ENCODE assay signal across 8 mouse cellular contexts in the genomic region with DNA sequence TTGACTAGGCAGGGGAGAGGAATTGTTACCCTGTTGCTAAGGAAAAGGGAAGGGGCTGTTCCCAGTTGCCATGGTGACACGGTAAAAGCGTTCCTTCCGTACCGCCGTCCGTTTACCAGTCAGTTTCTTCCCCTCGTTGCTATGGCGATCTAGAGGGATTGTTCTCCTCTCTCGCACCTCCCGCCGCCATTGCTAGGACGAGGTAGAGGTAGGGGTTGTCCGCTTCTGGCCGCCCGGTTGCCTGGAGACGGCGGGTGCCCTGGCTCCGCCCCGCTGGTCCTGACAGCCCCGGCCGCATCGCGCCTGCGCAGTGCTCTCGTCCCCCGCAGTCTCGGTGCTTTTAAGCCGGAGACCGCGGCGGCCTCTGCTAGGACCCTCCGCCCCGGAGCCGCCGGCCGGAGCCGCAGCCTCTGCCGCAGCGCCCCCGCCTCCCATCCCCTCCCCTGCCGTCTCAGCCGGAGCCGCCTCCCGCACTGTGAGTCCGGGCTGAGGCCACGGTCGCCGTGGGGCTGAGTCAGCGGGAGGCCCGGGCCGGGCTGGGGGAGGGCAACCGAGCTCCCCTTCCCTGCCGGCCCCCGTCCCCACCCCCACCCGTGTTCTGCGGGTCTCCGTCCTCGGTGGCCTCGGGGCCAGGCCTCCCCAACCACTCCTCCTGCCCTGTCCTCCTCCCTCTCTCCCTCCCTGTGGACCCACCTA. TPM values are rescaled to one million over a fixed set of nuclear protein-coding genes. Genes with fewer than 3 reads are reported as not detected.
A peak's percentile ranks its signal among the peaks of the same experiment; 100 is the strongest.
DNase-seq lines count a peak whose midpoint lies in the region; ATAC-seq lines count a peak whose summit lies in the region.

A gene (plus strand): TSS at position 218 of the 696 bp plus-strand sequence.

- DNase-seq in adrenal gland, adult (ENCODE audit: inconsistent age in 2 of 2, low spot score in 1 of 2), result peak; percentile 95 to 98
- DNase-seq in embryo, embryonic 11 days, result peak; percentile 97
- peak; percentile 89 for DNase-seq in gastrocnemius, postnatal 25 days
- peak; percentile 90 to 91 for DNase-seq in left cerebral cortex, adult 9 months (ENCODE audit: low spot score in 2 of 2)
- peak; percentile 91 to 94 for DNase-seq in right cerebral cortex, adult 2 months (ENCODE audit: low spot score in 2 of 2)
- peak; percentile 24 for DNase-seq in urinary bladder, postnatal 10 days (ENCODE audit: low spot score)

- H3K4me1 ChIP-seq in megakaryocyte, embryonic 14.5 days, result peaks cover 19% of the 10 kb centered on the region

- peaks cover 95% of the 10 kb centered on the region for H3K27me3 ChIP-seq in megakaryocyte, embryonic 14.5 days (replicated peaks)

- peak; percentile 87 for ATAC-seq in inflammation-experienced regulatory T-cells, adult 6 months

- peak within 1 kb of the TSS; percentile 93 for H3K4me3 ChIP-seq in megakaryocyte, embryonic 14.5 days (replicated peaks)

- H3K36me3 ChIP-seq in megakaryocyte, embryonic 14.5 days (replicated peaks; ENCODE audit: low read length), result no peaks in the 10 kb centered on the region

- H3K9me3 ChIP-seq in megakaryocyte, embryonic 14.5 days, result no peaks in the 10 kb centered on the region

RNA-seq across cellular contexts. Expression of the gene that starts here (rescaled TPM):
- 10 to 100 TPM; 50.6 to 57.5 TPM for total RNA-seq in gastrocnemius, postnatal 25 days (2021)
- 1 to 10 TPM; 2.4 to 5.3 (median 4.0) TPM for polyA plus RNA-seq in inflammation-experienced regulatory T-cells, adult 6 months (2017; shearing (Covaris generic))
- polyA plus RNA-seq in megakaryocyte, embryonic 14.5 days (2012; ENCODE audit: insufficient read depth, low replicate concordance), result 2.1 TPM in 1 of 2 replicates, not detected in the other

Comparison
In these comparisons a context has a peak if more than half of its experiments do, and no peak if none do; other contexts are left out.
1. Peak in every context shown above with its lines: DNase-seq, ATAC-seq and H3K4me3 ChIP-seq.
2. DNase-seq: peak in every context shown above with its lines; median percentile 97 in embryo, embryonic 11 days; 96 in adrenal gland, adult; 92 in right cerebral cortex, adult 2 months; 90 in left cerebral cortex, adult 9 months; 89 in gastrocnemius, postnatal 25 days; 24 in urinary bladder, postnatal 10 days.